Mouse (Mus musculus) embryonic facial prominence, embryonic 12.5 days (tissue): ENCODE results near the gene Tas2r143. TPM values are rescaled to one million over a fixed set of nuclear protein-coding genes. Genes with fewer than 3 reads are reported as not detected.

Experiments used
- ATAC-seq: fragments of 200-750 bp; cut with Nextera tagmentation; 2 replicates; pipeline ENCODE4 v1.8.0; 2017; ENCODE audit not compliant: insufficient number of reproducible peaks, insufficient read depth, low FRiP score, low TSS enrichment
- H3K27ac ChIP-seq: fragments of 300-500 bp; sonication (generic); 2 replicates; pipeline ENCODE4 v1.5.1; 2016; ENCODE audit warnings: mild to moderate bottlenecking
- H3K27me3 ChIP-seq: fragments of 300-500 bp; sonication (generic); 2 replicates; pipeline ENCODE4 v1.6.1; 2016; ENCODE audit warnings: mild to moderate bottlenecking, moderate library complexity
- H3K36me3 ChIP-seq: fragments of 300-500 bp; sonication (generic); 2 replicates; pipeline ENCODE4 v1.6.1; 2016; ENCODE audit warnings: mild to moderate bottlenecking
- H3K4me1 ChIP-seq: fragments of 300-500 bp; sonication (generic); 2 replicates; pipeline ENCODE4 v1.6.1; 2016
- H3K4me2 ChIP-seq: fragments of 300-500 bp; sonication (generic); replicated peaks from 2 replicates; pipeline ENCODE4 v1.6.1; 2016; ENCODE audit warnings: mild to moderate bottlenecking, moderate library complexity
- H3K4me3 ChIP-seq: fragments of 300-500 bp; sonication (generic); 2 replicates; pipeline ENCODE4 v1.5.1; 2016; ENCODE audit warnings: mild to moderate bottlenecking
- H3K9ac ChIP-seq: fragments of 300-500 bp; sonication (generic); 2 replicates; pipeline ENCODE4 v1.6.1; 2016; ENCODE audit warnings: mild to moderate bottlenecking, moderate library complexity
- H3K9me3 ChIP-seq: fragments of 300-500 bp; sonication (generic); 2 replicates; pipeline ENCODE4 v1.6.1; 2016; ENCODE audit warnings: mild to moderate bottlenecking, moderate library complexity
- WGBS: fragments of 180-500 bp; shearing (Covaris S2); methylation state at CpG from one replicate; pipeline ENCODE4 v1.1.7; 2016; 5-methylcytosine and 5-hydroxymethylcytosine counted together
- polyA plus RNA-seq: library from polyadenylated mRNA; unstranded; fragments of >200 nt; fragmentation: Nextera tagmentation; extraction: Ambion mirVana; gene quantifications from 2 replicates; pipeline ENCODE4 v1.2.1, GENCODE M21; 2016

Gene Tas2r143
- polyA plus RNA-seq, 1 experiment from 2014 or later: not detected

- no peak for ATAC-seq
- no peaks in the 10 kb centered on the region for H3K4me1 ChIP-seq
- no peaks in the 10 kb centered on the region for H3K27me3 ChIP-seq
- H3K9me3 ChIP-seq: no peaks in the 10 kb centered on the region
- WGBS: 78% methylated on average over 2 of the region's 2 CpGs
- no peak overlapping the region for H3K4me2 ChIP-seq
- no peak overlapping the region for H3K4me3 ChIP-seq
- H3K27ac ChIP-seq: no peak overlapping the region
- H3K9ac ChIP-seq: no peak overlapping the region
- H3K36me3 ChIP-seq: no peaks in the 10 kb centered on the region
Observed at GRCm38 (mm10) chr6:42419443-42419842, 19.4 kb downstream of the Tas2r143 start.

- no peak for ATAC-seq
- Histone ChIP-seq H3K4me1 (no peaks in the 10 kb centered on the region), H3K27me3 (no peaks in the 10 kb centered on the region), H3K9me3 (no peaks in the 10 kb centered on the region), H3K9ac (no peak overlapping the region), H3K36me3 (no peaks in the 10 kb centered on the region), H3K4me3 (no peak overlapping the region), H3K4me2 (no peak overlapping the region), H3K27ac (no peak overlapping the region)
- 78% methylated on average over 2 of the region's 2 CpGs for WGBS
Observed at GRCm38 (mm10) chr6:42421439-42421838, 21.4 kb downstream of the Tas2r143 start.

DNA sequence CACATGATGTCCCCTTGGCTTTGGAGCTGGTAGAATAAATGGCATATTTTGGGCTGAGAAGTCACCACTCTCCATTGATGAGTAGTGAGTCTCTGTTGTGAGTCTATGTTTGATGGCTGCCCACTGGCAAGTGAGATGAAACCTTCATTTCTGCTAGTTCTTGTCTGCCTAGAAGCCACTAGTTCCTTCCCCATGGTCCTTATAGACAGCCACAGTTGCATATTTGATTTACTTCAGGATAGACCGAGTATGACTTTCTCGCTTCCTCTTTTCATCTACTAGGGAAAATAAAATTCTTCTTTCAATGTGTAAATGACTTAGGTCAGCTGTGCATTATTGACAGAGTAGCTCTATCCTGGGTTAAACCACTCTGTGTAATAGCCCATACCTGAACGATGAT is 24.4 kb downstream of the Tas2r143 start:
- H3K9me3 ChIP-seq: no peaks in the 10 kb centered on the region
- H3K9ac ChIP-seq: no peak overlapping the region
- ATAC-seq: no peak
- no peaks in the 10 kb centered on the region for H3K27me3 ChIP-seq
- H3K4me3 ChIP-seq: no peak overlapping the region
- no peak overlapping the region for H3K4me2 ChIP-seq
- H3K36me3 ChIP-seq: no peaks in the 10 kb centered on the region
- no peaks in the 10 kb centered on the region for H3K4me1 ChIP-seq
- no peak overlapping the region for H3K27ac ChIP-seq
- 93% methylated on average over 3 of the region's 3 CpGs for WGBS

DNA sequence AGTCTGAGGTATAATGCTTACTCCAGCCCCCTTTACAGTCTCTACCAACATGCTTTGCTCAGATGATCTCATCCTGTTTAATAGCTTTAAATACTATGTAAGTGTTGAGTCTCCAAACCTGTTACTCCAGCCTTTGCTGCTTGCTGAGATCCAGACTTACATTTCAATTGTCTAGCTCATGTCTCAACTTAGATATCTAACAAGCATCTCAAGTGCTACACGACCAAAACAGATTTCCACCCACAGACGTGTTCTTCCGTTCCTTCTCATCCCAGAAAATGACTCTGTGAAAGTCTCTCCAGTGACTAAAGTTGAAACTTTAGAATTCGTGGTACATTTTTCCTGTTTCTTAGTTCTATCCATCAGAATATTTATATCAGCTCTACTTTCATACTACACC is 26.3 kb downstream of the Tas2r143 start:
- H3K9me3 ChIP-seq: no peaks in the 10 kb centered on the region
- no peak overlapping the region for H3K4me3 ChIP-seq
- no peak overlapping the region for H3K4me2 ChIP-seq
- no peak for ATAC-seq
- WGBS: 82% methylated on average over 4 of the region's 4 CpGs
- no peak overlapping the region for H3K9ac ChIP-seq
- H3K27me3 ChIP-seq: no peaks in the 10 kb centered on the region
- no peak overlapping the region for H3K27ac ChIP-seq
- H3K36me3 ChIP-seq: no peaks in the 10 kb centered on the region
- H3K4me1 ChIP-seq: no peaks in the 10 kb centered on the region

- Histone ChIP-seq H3K27me3 (no peaks in the 10 kb centered on the region), H3K4me1 (no peaks in the 10 kb centered on the region), H3K36me3 (no peaks in the 10 kb centered on the region), H3K9ac (no peak overlapping the region), H3K4me3 (no peak overlapping the region), H3K27ac (no peak overlapping the region), H3K9me3 (no peaks in the 10 kb centered on the region), H3K4me2 (no peak overlapping the region)
- 68% methylated on average over 2 of the region's 2 CpGs for WGBS
- no peak for ATAC-seq
Observed at GRCm38 (mm10) chr6:42433554-42433953, 33.5 kb downstream of the Tas2r143 start.

DNA sequence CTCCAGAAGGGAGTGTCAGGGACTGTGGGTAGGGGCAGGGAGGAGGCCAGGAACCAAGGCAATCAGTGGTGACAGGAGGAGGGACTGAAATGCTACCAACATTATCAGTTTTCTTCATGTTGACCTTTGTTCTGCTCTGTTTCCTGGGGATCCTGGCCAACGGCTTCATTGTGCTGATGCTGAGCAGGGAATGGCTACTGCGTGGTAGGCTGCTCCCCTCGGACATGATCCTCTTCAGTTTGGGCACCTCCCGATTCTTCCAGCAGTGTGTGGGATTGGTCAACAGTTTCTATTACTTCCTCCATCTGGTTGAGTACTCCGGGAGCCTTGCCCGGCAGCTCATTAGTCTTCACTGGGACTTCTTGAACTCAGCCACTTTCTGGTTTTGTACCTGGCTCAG is 34.4 kb downstream of the Tas2r143 start, which contains the start of gene Tas2r126:
Gene Tas2r126 (plus strand): TSS at position 90 of the 400 bp plus-strand sequence.
- H3K4me3 ChIP-seq: no peak within 1 kb of the TSS
- no peaks in the 10 kb centered on the region for H3K4me1 ChIP-seq
- H3K4me2 ChIP-seq: no peak within 1 kb of the TSS
- H3K27ac ChIP-seq: no peak within 1 kb of the TSS
- H3K36me3 ChIP-seq: no peaks in the 10 kb centered on the region
- 80% methylated on average over 6 of the region's 6 CpGs for WGBS
- no peaks in the 10 kb centered on the region for H3K27me3 ChIP-seq
- no peaks in the 10 kb centered on the region for H3K9me3 ChIP-seq
- ATAC-seq: no peak
- H3K9ac ChIP-seq: no peak within 1 kb of the TSS

DNA sequence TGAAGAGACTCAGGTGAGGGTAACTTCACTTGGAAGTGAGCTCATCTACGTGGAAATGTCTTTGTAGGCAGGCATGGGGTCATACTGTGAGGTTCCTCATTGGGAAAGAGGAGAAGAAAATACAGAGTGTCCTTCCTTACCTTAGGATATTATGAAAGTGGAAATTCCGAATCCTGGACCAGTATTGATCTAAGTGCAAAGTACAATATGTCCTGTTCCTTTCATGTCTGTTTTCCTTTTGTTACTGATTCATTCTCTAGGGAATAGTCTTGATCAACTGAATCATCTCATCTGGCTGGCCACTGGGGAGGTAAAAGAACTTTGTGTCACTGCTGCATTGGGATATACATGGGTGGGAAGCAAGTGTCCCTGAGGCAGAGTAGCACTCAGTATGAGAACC is 35.5 kb downstream of the Tas2r143 start:
- WGBS: 64% methylated on average over 2 of the region's 2 CpGs
- Histone ChIP-seq H3K36me3 (no peaks in the 10 kb centered on the region), H3K9me3 (no peaks in the 10 kb centered on the region), H3K27me3 (no peaks in the 10 kb centered on the region), H3K4me3 (no peak overlapping the region), H3K4me2 (no peak overlapping the region), H3K27ac (no peak overlapping the region), H3K4me1 (no peaks in the 10 kb centered on the region), H3K9ac (no peak overlapping the region)
- ATAC-seq: no peak

- H3K27ac ChIP-seq: no peak overlapping the region
- H3K36me3 ChIP-seq: no peaks in the 10 kb centered on the region
- no peak overlapping the region for H3K4me2 ChIP-seq
- no peak overlapping the region for H3K9ac ChIP-seq
- no peaks in the 10 kb centered on the region for H3K4me1 ChIP-seq
- H3K9me3 ChIP-seq: no peaks in the 10 kb centered on the region
- no peak overlapping the region for H3K4me3 ChIP-seq
- H3K27me3 ChIP-seq: no peaks in the 10 kb centered on the region
- ATAC-seq: no peak
- WGBS: 63% methylated on average over 2 of the region's 2 CpGs
Observed at GRCm38 (mm10) chr6:42441395-42441794, 41.4 kb downstream of the Tas2r143 start.

DNA sequence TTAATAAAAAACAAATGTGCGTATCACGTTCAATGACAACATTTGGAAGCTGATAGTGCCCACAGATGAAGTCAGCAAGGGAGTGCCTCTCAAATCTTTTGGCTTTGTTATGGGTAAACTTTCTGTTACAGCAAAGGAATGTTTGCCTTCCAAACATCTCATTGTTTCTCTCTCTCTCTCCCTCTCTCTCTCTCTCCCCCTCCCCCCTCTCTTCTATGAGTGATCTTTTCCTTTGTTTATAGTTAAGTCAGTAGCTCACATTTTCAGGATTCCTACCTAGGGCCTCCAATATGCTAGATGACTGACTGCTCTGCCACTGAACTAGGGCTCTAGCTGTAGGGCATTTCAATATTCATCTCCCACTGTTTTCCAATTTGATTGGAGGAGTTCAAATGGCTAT is 44.5 kb downstream of the Tas2r143 start:
- H3K4me3 ChIP-seq: no peak overlapping the region
- H3K27me3 ChIP-seq: no peaks in the 10 kb centered on the region
- H3K36me3 ChIP-seq: no peaks in the 10 kb centered on the region
- H3K9me3 ChIP-seq: no peaks in the 10 kb centered on the region
- no peak overlapping the region for H3K9ac ChIP-seq
- no peak for ATAC-seq
- H3K4me1 ChIP-seq: no peaks in the 10 kb centered on the region
- H3K4me2 ChIP-seq: no peak overlapping the region
- 77% methylated on average over 2 of the region's 2 CpGs for WGBS
- H3K27ac ChIP-seq: no peak overlapping the region

DNA sequence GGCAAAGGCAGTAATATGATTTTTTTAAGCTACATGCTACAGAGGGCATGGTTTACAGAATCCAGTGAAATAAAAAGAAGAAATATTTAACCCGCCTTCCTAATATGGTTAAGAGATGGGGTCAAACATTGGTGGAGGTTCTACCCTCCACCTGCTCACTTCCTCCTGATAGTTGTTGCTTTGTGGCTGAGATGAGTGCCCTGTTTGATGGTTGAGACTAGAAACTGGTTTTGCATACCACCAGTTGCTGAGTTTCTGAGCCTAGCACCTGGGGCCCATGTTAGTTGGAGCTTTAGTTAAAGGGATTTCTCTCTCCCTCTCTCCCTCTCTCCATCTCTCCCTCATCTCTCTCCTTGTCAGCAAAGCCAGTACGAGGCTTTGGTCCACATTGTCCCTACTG is 47.3 kb downstream of the Tas2r143 start:
- Histone ChIP-seq H3K4me1 (no peaks in the 10 kb centered on the region), H3K27me3 (no peaks in the 10 kb centered on the region), H3K36me3 (no peaks in the 10 kb centered on the region), H3K4me3 (no peak overlapping the region), H3K9ac (no peak overlapping the region), H3K9me3 (no peaks in the 10 kb centered on the region), H3K4me2 (no peak overlapping the region), H3K27ac (no peak overlapping the region)
- WGBS: 73% methylated on average over 2 of the region's 2 CpGs
- no peak for ATAC-seq

Other genes starting within 250 kb of the Tas2r143 start
- not detected in 2 replicates for gene Tas2r144, start 184.9 kb upstream of the Tas2r143 start, polyA plus RNA-seq
- 27.8 and 28.4 TPM in 2 replicates for gene Gstk1, start 154.3 kb upstream of the Tas2r143 start, polyA plus RNA-seq
- gene Tmem139, start 138.3 kb upstream of the Tas2r143 start, polyA plus RNA-seq: 1.1 and 1.3 TPM in 2 replicates
- gene Casp2, start 135.3 kb upstream of the Tas2r143 start, polyA plus RNA-seq: 69.8 and 71.0 TPM in 2 replicates
- gene Clcn1, start 113.6 kb upstream of the Tas2r143 start, polyA plus RNA-seq: 0.36 TPM in 2 replicates
- 1.2 and 1.4 TPM in 2 replicates for gene Fam131b, start 75.6 kb upstream of the Tas2r143 start, polyA plus RNA-seq
- gene Zyx, start 50.6 kb upstream of the Tas2r143 start, polyA plus RNA-seq: 102 and 107 TPM in 2 replicates
- 4.7 and 7.2 TPM in 2 replicates for gene Epha1, start 27.0 kb upstream of the Tas2r143 start, polyA plus RNA-seq
- not detected in 2 replicates for gene Tas2r135, start 5.2 kb downstream of the Tas2r143 start, polyA plus RNA-seq
- gene Tas2r126, start 34.3 kb downstream of the Tas2r143 start, polyA plus RNA-seq: not detected in 2 replicates
- not detected in 2 replicates for gene Olfr458, start 65.0 kb downstream of the Tas2r143 start, polyA plus RNA-seq
- gene Olfr457, start 76.1 kb downstream of the Tas2r143 start, polyA plus RNA-seq: not detected in 2 replicates
- not detected in 2 replicates for gene Olfr456, start 87.0 kb downstream of the Tas2r143 start, polyA plus RNA-seq
- gene Olfr455, start 147.3 kb downstream of the Tas2r143 start, polyA plus RNA-seq: not detected in 2 replicates
- not detected in 2 replicates for gene Tcaf3, start 197.5 kb downstream of the Tas2r143 start, polyA plus RNA-seq
- 5.8 and 6.6 TPM in 2 replicates for gene Tcaf2, start 245.0 kb downstream of the Tas2r143 start, polyA plus RNA-seq